In genomic region chr16:20345464-20345863, GRCm38 (mm10) we compare ENCODE assay signal across 16 mouse cellular contexts.
"Had no signal": no experiment of that assay in that cellular context is flagged by ENCODE, and none has a peak within 500 bp of the region (broad histone marks: within the 10 kb centered on the region; RNA-seq: fewer than 3 reads in every experiment).

No protein-coding gene starts in this region.

- H3K27ac ChIP-seq: neural tube, embryonic 13.5 days; neural tube, embryonic 15.5 days; stomach, embryonic 15.5 days; stomach, postnatal 0 days had no signal

- H3K4me3 ChIP-seq: neural tube, embryonic 13.5 days; neural tube, embryonic 15.5 days; stomach, embryonic 15.5 days had no signal

- DNase-seq: retina, postnatal 1 day; right cerebral cortex, adult 18-20 months; right cerebral cortex, postnatal 14 days; right cerebral cortex, postnatal 25 days; right cerebral cortex, postnatal 4 days; spleen, adult 18-20 months; thymus, adult 18-20 months; thymus, adult 2 months; thymus, postnatal 14 days; thymus, postnatal 25 days; thymus, postnatal 36 days; thymus, postnatal 4 days had no signal
